Mouse (Mus musculus) forebrain, postnatal 0 days (tissue): ENCODE results near the gene Aspdh. TPM values are rescaled to one million over a fixed set of nuclear protein-coding genes. Genes with fewer than 3 reads are reported as not detected.

Experiments
- ATAC-seq: fragments of 200-750 bp; cut with Nextera tagmentation; 2 replicates; pipeline ENCODE4 v1.8.0; 2017; ENCODE audit warnings: mild to moderate bottlenecking, moderate library complexity
- DNase-seq: peaks from one replicate; pipeline ENCODE4 v3.0.0-alpha.2; 2015
- H3K27ac ChIP-seq: fragments of 300-500 bp; sonication (generic); 2 replicates; pipeline ENCODE4 v1.5.1; 2014; ENCODE audit warnings: low read depth, mild to moderate bottlenecking, antibody characterized with exemption, low read length, moderate library complexity, mixed read lengths
- H3K27me3 ChIP-seq: fragments of 300-500 bp; sonication (generic); 2 replicates; pipeline ENCODE4 v1.6.1; 2014; ENCODE audit warnings: mild to moderate bottlenecking, low read length, mixed read lengths; ENCODE audit not compliant: insufficient read depth
- H3K36me3 ChIP-seq: fragments of 300-500 bp; sonication (generic); 2 replicates; pipeline ENCODE4 v1.6.1; 2014; ENCODE audit warnings: mild to moderate bottlenecking, moderate library complexity; ENCODE audit not compliant: insufficient read depth
- H3K4me1 ChIP-seq: fragments of 300-500 bp; sonication (generic); 2 replicates; pipeline ENCODE4 v1.6.1; 2014; ENCODE audit warnings: antibody characterized with exemption; ENCODE audit not compliant: insufficient read depth
- H3K4me2 ChIP-seq: fragments of 300-500 bp; sonication (generic); 2 replicates; pipeline ENCODE4 v1.6.1; 2014; ENCODE audit warnings: low read depth, mild to moderate bottlenecking, moderate library complexity
- H3K4me3 ChIP-seq: fragments of 300-500 bp; sonication (generic); 2 replicates; pipeline ENCODE4 v1.5.1; 2014; ENCODE audit warnings: low read depth, low read length, mixed read lengths
- H3K9ac ChIP-seq: fragments of 300-500 bp; sonication (generic); 2 replicates; pipeline ENCODE4 v1.6.1; 2014; ENCODE audit warnings: mild to moderate bottlenecking
- H3K9me3 ChIP-seq: fragments of 300-500 bp; sonication (generic); 2 replicates; pipeline ENCODE4 v1.6.1; 2016; ENCODE audit warnings: low read length
- CTCF ChIP-seq: sonication (generic); IDR thresholded peaks from 2 replicates; pipeline ENCODE4 v1.5.1; 2016; ENCODE audit warnings: antibody characterized with exemption, control low read depth, low read depth
- WGBS: fragments of 180-500 bp; shearing (Covaris S2); extraction: QIAGEN DNeasy Blood & Tissue Kit; methylation state at CpG from one replicate; pipeline ENCODE4 v1.1.7; 2014; 5-methylcytosine and 5-hydroxymethylcytosine counted together
- polyA plus RNA-seq: library from polyadenylated mRNA; unstranded; fragments of >200 nt; fragmentation: Nextera tagmentation; extraction: Ambion mirVana; gene quantifications from 2 replicates; pipeline ENCODE4 v1.2.1, GENCODE M21; 2015
- total RNA-seq: library from RNA; depleted of rRNA; stranded (reverse); fragments of >200 nt; gene quantifications from 2 replicates; pipeline ENCODE4 v1.2.3, GENCODE M21; 2014

The Aspdh gene
- total and polyA plus RNA-seq, 2 experiments from 2014 or later: 2.2 to 20.3 TPM

DNA sequence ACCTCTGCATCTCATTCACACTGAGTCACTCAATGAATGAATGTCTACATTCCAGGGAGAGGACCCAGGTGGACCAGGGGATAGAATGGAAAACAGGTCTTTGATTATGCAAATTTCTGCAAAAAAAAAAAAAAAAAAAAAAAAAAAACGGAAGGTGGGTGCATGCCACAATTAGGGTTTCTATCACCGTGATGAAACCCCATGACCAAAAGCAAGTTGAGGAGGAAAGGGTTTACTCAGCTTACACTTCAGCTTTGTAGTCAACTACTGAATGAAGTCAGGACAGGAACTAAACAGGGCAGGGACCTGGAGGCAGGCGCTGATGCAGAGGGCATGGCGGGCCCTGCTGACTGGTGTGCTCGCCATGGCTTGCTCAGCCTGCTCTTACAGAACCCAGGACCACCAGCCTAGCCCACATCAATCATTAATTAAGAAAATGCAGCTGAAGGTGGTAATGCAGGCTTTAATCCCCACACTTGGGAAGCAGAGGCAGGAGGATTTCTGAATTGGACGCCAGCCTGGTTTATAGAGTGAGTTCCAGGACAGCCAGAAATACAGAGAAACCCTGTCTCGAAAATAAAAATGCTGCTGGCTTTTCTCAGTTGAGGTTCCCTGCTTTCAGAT lies 20.5 kb downstream of the Aspdh start:
- 73% methylated on average over 7 of the region's 7 CpGs for WGBS
- DNase-seq (no peak), ATAC-seq (no peak)
- no peak overlapping the region for H3K4me2 ChIP-seq
- no peaks in the 10 kb centered on the region for H3K9me3 ChIP-seq
- no peak overlapping the region for H3K27ac ChIP-seq
- no peak overlapping the region for H3K4me3 ChIP-seq
- peaks cover 3% of the 10 kb centered on the region; the same call in 1 of the 2 replicates for H3K27me3 ChIP-seq
- no peak overlapping the region for H3K9ac ChIP-seq
- H3K4me1 ChIP-seq: no peaks in the 10 kb centered on the region
- H3K36me3 ChIP-seq: peaks cover 18% of the 10 kb centered on the region
- no peak for TF ChIP-seq CTCF

DNA sequence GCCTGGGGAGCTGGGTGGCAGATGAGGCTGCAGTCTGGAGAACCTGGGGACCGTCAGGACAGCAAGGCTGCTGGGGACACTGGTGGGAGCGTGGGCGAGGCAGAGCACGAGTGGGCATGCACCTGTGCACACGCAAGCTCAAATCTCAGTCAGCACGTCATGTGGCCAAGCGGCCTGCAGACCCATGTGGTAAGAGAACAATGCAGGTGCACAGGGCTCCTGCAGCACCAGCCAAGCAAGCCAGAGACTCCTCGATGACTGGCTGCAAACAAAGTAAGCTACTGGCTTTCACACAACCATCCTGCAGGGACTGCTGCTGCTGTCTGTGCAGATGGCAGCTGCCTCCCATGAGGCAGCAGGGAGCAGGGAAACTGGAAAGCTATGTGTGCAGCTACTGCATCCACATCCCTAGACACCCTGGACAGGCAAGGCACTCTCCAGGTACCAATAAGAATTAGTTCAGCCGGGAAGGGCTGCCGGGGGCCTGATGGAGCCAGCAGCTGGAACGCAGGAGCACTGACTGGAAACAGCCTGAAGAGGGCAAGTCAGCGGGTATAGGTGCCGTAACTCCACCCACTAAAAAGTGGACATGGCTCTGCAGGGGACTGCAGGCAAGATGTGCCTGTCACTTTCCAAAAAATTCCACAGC lies 21.9 kb downstream of the Aspdh start:
- no peak for DNase-seq

DNA sequence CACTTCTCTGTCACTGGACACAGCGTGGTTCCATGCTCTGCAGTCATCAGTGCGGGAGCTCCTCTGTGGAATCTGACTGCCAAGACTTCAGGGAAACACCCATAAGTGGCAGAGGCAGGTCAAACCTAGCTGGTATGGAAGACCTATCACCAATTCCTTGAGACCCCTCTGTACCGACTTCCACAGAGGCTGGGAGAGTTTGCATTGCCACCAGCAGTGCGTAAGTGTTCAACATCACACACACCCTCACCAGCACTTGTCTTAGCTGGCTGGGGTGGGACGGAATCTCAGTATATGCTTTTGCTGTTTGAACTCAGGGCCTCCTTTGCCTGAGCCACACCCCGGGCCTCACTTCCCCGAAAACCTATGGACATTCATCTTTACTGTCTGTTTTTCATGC lies 22.7 kb downstream of the Aspdh start:
- Histone ChIP-seq H3K9ac (no peak overlapping the region), H3K9me3 (no peaks in the 10 kb centered on the region), H3K36me3 (peaks cover 39% of the 10 kb centered on the region), H3K27ac (no peak overlapping the region), H3K4me3 (no peak overlapping the region), H3K4me2 (no peak overlapping the region), H3K4me1 (no peaks in the 10 kb centered on the region), H3K27me3 (no peaks in the 10 kb centered on the region)
- no peak for ATAC-seq
- TF ChIP-seq CTCF: no peak
- WGBS: 86% methylated on average over 7 of the region's 7 CpGs
- no peak for DNase-seq

More for the DNA sequence above, 21.9 kb downstream of the Aspdh start:
- 65% methylated on average over 13 of the region's 13 CpGs for WGBS
- Histone ChIP-seq H3K4me2 (no peak overlapping the region), H3K27me3 (no peaks in the 10 kb centered on the region), H3K27ac (no peak overlapping the region), H3K4me1 (no peaks in the 10 kb centered on the region), H3K9ac (no peak overlapping the region), H3K9me3 (no peaks in the 10 kb centered on the region), H3K36me3 (peaks cover 32% of the 10 kb centered on the region), H3K4me3 (no peak overlapping the region)
- ATAC-seq: no peak
- TF ChIP-seq CTCF: no peak

DNA sequence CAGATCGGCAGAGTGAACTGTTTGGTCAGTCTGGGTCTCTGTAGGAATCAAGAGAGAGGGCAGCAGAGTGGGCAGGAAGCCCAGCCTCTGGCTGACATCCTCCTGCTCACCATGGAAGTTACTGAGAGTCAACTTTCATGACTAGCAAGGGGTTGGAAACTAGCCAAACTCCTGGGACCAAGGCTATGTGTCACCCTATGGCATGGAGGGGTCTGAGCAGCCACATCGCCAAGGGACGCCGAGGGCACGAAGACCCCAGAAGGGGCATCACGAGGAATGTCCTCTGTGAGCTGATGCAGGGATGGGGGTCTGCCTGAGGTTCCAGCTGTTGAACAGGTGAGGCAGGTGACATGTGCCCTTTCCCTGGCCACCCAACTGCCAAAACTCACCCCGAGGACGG lies 23.4 kb downstream of the Aspdh start:
- WGBS: 93% methylated on average over 8 of the region's 8 CpGs
- Histone ChIP-seq H3K4me3 (no peak overlapping the region), H3K27ac (no peak overlapping the region), H3K4me1 (no peaks in the 10 kb centered on the region), H3K27me3 (no peaks in the 10 kb centered on the region), H3K9me3 (no peaks in the 10 kb centered on the region), H3K36me3 (peaks cover 45% of the 10 kb centered on the region), H3K9ac (no peak overlapping the region), H3K4me2 (no peak overlapping the region)
- ATAC-seq (no peak), DNase-seq (no peak)
- TF ChIP-seq CTCF: no peak

DNA sequence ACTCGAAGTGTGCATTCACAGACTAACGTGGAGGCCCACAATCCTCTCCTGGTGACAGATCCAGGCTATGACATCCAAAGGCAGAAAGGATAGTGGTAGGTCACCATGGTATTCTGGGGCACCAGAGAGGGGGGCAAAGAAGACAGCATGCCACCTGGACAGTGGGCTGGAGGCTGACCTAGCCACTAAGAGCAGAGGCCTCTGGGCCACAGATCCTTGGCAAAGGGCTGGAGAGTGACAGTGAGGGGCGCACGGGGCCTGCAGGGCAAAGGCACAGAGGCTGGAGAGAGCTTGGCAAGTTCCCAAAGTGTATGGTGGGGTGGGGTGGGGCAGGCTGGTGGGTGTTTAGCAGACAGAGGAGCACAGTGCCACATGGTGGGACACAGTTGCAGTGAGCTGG lies 25.1 kb downstream of the Aspdh start:
- no peak for ATAC-seq
- WGBS: 86% methylated on average over 4 of the region's 4 CpGs
- H3K9ac ChIP-seq: no peak overlapping the region
- no peaks in the 10 kb centered on the region for H3K27me3 ChIP-seq
- H3K4me2 ChIP-seq: no peak overlapping the region
- DNase-seq: no peak
- H3K9me3 ChIP-seq: no peaks in the 10 kb centered on the region
- TF ChIP-seq CTCF: no peak
- H3K4me1 ChIP-seq: peaks cover 6% of the 10 kb centered on the region; the same call in 1 of the 2 replicates
- H3K4me3 ChIP-seq: no peak overlapping the region
- no peak overlapping the region for H3K27ac ChIP-seq
- peaks cover 45% of the 10 kb centered on the region for H3K36me3 ChIP-seq

DNA sequence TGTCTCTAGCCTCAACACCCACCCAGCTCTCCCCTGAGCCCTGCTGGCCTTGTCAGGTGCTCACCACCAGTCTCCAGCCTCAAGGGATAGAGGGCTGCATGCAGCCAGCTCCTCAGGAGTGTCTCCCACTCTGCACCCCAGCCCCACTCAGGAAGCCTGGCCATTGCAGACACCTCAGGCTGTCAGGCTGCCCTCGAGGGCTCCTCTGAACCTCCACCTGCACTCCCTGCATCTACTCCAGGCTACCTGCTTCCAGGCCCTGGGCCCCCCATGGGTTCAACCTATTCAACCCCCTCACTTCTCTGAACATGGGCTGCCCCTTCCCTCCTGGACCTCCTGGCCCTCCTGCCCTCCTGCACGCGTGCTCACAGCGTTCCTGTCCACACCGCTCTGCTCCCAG lies 26.2 kb downstream of the Aspdh start:
- no peaks in the 10 kb centered on the region for H3K9me3 ChIP-seq
- no peak overlapping the region for H3K4me2 ChIP-seq
- peaks cover 12% of the 10 kb centered on the region for H3K4me1 ChIP-seq
- no peaks in the 10 kb centered on the region for H3K27me3 ChIP-seq
- H3K27ac ChIP-seq: no peak overlapping the region
- H3K9ac ChIP-seq: no peak overlapping the region
- no peak overlapping the region for H3K4me3 ChIP-seq
- no peak for ATAC-seq
- no peak for TF ChIP-seq CTCF
- WGBS: 90% methylated on average over 5 of the region's 5 CpGs
- no peak for DNase-seq
- peaks cover 45% of the 10 kb centered on the region for H3K36me3 ChIP-seq

DNA sequence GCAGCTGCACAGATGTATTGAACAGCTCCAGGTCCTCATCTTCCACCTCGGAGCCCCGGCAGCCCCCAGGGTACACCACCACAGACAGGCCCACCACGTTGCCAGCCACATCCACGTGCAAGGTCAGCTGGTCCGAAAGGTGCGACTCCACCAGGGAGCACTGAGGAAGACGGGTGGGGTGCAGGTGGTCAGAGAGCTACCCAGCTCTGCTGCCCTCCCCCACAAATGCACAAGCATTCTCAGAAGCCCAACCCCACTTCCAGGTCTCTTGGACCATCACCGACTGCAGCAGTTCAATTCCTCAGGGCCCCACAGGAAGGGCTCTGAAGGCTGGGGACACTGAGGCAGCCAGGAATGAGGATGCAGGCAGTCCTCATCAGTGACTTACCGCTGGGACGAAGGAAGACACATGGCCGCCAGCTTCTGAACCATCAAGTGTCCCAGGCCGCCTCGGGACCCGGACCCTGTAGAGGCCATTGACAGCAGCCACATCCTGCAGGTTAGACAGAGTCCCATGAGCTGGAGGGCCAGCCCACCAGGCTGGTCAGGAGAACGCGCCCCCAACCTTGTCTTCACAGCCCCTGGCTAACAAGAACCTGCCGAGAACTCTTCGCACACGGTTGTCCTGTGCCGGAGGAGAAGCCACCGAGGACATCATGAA lies 27.1 kb downstream of the Aspdh start:
- Histone ChIP-seq H3K36me3 (peaks cover 45% of the 10 kb centered on the region), H3K4me3 (no peak overlapping the region), H3K27me3 (no peaks in the 10 kb centered on the region), H3K4me1 (peaks cover 13% of the 10 kb centered on the region), H3K27ac (no peak overlapping the region), H3K9ac (no peak overlapping the region), H3K9me3 (no peaks in the 10 kb centered on the region), H3K4me2 (no peak overlapping the region)
- ATAC-seq: no peak
- no peak for TF ChIP-seq CTCF
- 94% methylated on average over 21 of the region's 21 CpGs for WGBS
- DNase-seq: no peak
